Mouse (Mus musculus) embryonic facial prominence, embryonic 13.5 days (tissue): ENCODE measurements around the gene Olfr19. TPM values are rescaled to one million over a fixed set of nuclear protein-coding genes. Genes with fewer than 3 reads are reported as not detected.
"Not testable (repeated sequence)": the region's sequence is repeated elsewhere in the genome, so short reads cannot be mapped to it uniquely, and the experiment has no call there.

Experiments used
- ATAC-seq: fragments of 200-750 bp; cut with Nextera tagmentation; 2 replicates; pipeline ENCODE4 v1.8.0; 2017; ENCODE audit warnings: low read depth; ENCODE audit not compliant: insufficient number of reproducible peaks, insufficient read depth, low FRiP score, low TSS enrichment
- H3K27ac ChIP-seq: fragments of 300-500 bp; sonication (generic); 2 replicates; pipeline ENCODE4 v1.5.1; 2015; ENCODE audit warnings: moderate library complexity, mild to moderate bottlenecking, inconsistent platforms
- H3K27me3 ChIP-seq: fragments of 300-500 bp; sonication (generic); 2 replicates; pipeline ENCODE4 v1.6.1; 2015; ENCODE audit warnings: mild to moderate bottlenecking, inconsistent platforms
- H3K36me3 ChIP-seq: fragments of 300-500 bp; sonication (generic); 2 replicates; pipeline ENCODE4 v1.6.1; 2015; ENCODE audit warnings: mild to moderate bottlenecking, inconsistent platforms
- H3K4me1 ChIP-seq: fragments of 300-500 bp; sonication (generic); 2 replicates; pipeline ENCODE4 v1.6.1; 2015; ENCODE audit warnings: inconsistent platforms
- H3K4me2 ChIP-seq: fragments of 300-500 bp; sonication (generic); 2 replicates; pipeline ENCODE4 v1.6.1; 2015; ENCODE audit warnings: moderate library complexity, mild to moderate bottlenecking, inconsistent platforms
- H3K4me3 ChIP-seq: fragments of 300-500 bp; sonication (generic); 2 replicates; pipeline ENCODE4 v1.5.1; 2015; ENCODE audit warnings: mild to moderate bottlenecking, inconsistent platforms
- H3K9ac ChIP-seq: fragments of 300-500 bp; sonication (generic); 2 replicates; pipeline ENCODE4 v1.6.1; 2015; ENCODE audit warnings: mild to moderate bottlenecking, inconsistent platforms
- H3K9me3 ChIP-seq: fragments of 300-500 bp; sonication (generic); 2 replicates; pipeline ENCODE4 v1.6.1; 2016; ENCODE audit warnings: inconsistent platforms
- WGBS: fragments of 180-500 bp; shearing (Covaris S2); methylation state at CpG from one replicate; pipeline ENCODE4 v1.1.7; 2015; ENCODE audit warnings: mixed read lengths; 5-methylcytosine and 5-hydroxymethylcytosine counted together
- polyA plus RNA-seq: library from polyadenylated mRNA; unstranded; fragments of >200 nt; fragmentation: Nextera tagmentation; extraction: Ambion mirVana; gene quantifications from 2 replicates; pipeline ENCODE4 v1.2.1, GENCODE M21; 2015

Olfr19 gene
- polyA plus RNA-seq, result 0.11 TPM in 1 of 2 replicates, not detected in the other

DNA sequence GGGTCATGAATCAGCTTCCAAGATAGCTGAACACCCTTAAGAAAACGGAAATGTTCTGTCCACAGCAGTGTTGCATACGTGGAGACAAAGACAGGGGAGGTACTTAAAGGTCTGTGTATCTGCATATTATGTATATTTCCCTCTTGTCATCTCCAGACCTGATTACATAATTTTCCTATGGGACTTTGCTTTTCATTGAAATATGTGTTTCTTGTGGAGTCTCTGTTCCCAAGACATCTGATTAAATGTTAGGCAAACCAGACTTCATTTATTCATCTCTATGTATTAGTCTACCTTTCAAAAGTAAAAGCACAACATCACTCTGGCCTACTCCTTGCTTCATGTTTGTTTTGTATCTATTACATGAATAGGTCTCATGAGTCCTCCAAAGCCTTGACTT is at the start of gene Olfr19:
Gene Olfr19, minus strand, starts transcription at position 101 of the 400 bp plus-strand sequence.
- Histone ChIP-seq H3K36me3 (no peaks in the 10 kb centered on the region), H3K4me2 (no peak within 1 kb of the TSS), H3K9me3 (no peaks in the 10 kb centered on the region), H3K4me1 (no peaks in the 10 kb centered on the region), H3K4me3 (no peak within 1 kb of the TSS), H3K9ac (no peak within 1 kb of the TSS), H3K27ac (no peak within 1 kb of the TSS), H3K27me3 (no peaks in the 10 kb centered on the region)
- ATAC-seq, result no peak
- 76% methylated on average over 2 of the region's 2 CpGs for WGBS

DNA sequence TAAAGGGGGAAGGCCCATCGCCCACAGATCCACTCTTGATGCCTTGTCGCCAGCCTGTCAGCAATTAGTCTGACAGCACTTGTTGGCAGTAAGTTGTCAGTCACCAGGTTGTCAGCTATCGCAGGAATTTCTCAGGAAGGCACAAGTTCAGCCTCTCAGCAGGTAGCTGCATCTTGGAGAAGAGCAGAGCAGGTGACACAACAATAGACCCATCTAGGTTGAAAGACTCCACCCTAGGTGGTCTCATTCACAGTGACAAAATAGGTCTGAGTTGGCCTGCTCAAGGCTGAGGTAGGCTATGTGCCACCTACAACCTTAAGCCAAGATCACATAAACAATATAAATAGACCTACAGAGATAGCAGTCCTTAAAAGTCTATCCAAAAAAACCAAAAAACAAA is 8.8 kb upstream of the Olfr19 start:
- H3K4me1 ChIP-seq, result no peaks in the 10 kb centered on the region
- H3K4me3 ChIP-seq, result no peak overlapping the region
- H3K36me3 ChIP-seq, result no peaks in the 10 kb centered on the region
- no peak overlapping the region for H3K27ac ChIP-seq
- no peak overlapping the region for H3K9ac ChIP-seq
- no peak for ATAC-seq
- no peaks in the 10 kb centered on the region for H3K9me3 ChIP-seq
- 61% methylated on average over 3 of the region's 3 CpGs for WGBS
- H3K27me3 ChIP-seq, result no peaks in the 10 kb centered on the region
- H3K4me2 ChIP-seq, result no peak overlapping the region

GRCm38 (mm10) chr16:16684053-16684452 is 7.8 kb upstream of the Olfr19 start:
- no peaks in the 10 kb centered on the region for H3K9me3 ChIP-seq
- no peak for ATAC-seq
- no peak overlapping the region for H3K4me3 ChIP-seq
- 72% methylated on average over 2 of the region's 2 CpGs for whole genome bisulfite sequencing
- no peaks in the 10 kb centered on the region for H3K27me3 ChIP-seq
- no peaks in the 10 kb centered on the region for H3K4me1 ChIP-seq
- no peak overlapping the region for H3K9ac ChIP-seq
- H3K36me3 ChIP-seq, result no peaks in the 10 kb centered on the region
- no peak overlapping the region for H3K4me2 ChIP-seq
- H3K27ac ChIP-seq, result no peak overlapping the region

DNA sequence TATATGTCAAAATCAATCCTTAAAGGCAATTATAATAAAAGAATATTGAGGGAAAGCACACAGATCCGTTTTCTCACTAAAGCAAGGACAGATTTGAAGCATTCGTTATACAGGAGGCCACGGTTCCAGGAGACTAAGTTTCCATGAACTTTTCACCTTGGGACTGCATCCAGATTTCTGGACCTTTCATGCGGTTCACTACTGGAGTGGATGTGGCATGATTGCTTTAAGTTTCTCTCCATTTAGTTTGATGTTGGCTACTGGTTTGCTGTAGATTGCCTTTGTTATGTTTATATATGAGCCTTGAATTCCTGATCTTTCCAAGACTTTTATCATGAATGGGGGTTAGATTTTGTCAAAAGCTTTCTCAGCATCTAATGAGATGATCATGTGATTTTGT is 11.2 kb downstream of the Olfr19 start:
- no peaks in the 10 kb centered on the region for H3K4me1 ChIP-seq
- no peak overlapping the region for H3K4me3 ChIP-seq
- no peak for ATAC-seq
- H3K27ac ChIP-seq, result no peak overlapping the region
- no peak overlapping the region for H3K9ac ChIP-seq
- H3K9me3 ChIP-seq, result 0 out of 2 replicates have a peak, but pooled peaks cover 4% of the 10 kb centered on the region
- WGBS, result 73% methylated on average over 4 of the region's 4 CpGs
- H3K36me3 ChIP-seq, result no peaks in the 10 kb centered on the region
- H3K4me2 ChIP-seq, result no peak overlapping the region
- no peaks in the 10 kb centered on the region for H3K27me3 ChIP-seq

GRCm38 (mm10) chr16:16664516-16664915 is 11.7 kb downstream of the Olfr19 start:
- not testable (repeated sequence) for H3K27me3 ChIP-seq, H3K4me2 ChIP-seq, H3K9me3 ChIP-seq, H3K27ac ChIP-seq, H3K4me1 ChIP-seq, ATAC-seq, H3K9ac ChIP-seq, H3K36me3 ChIP-seq, H3K4me3 ChIP-seq

DNA sequence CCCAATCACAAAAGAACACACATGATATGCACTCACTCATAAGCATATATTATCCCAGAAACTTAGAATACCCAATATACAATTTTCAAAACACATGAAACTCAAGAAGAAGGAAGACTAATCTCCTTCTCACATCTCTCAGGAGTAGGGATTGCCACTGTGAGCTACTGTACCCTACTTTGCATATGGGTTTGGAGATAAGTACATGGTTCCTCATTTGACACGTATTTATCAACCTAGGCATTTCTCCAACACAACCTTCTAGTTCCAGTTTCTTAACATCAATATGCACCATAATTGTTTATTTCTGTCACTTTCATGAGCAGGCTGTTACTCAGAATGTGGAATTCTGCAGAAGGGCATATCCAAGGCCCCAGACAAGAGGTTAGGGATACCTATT is 31.1 kb downstream of the Olfr19 start:
- ATAC-seq, result no peak

DNA sequence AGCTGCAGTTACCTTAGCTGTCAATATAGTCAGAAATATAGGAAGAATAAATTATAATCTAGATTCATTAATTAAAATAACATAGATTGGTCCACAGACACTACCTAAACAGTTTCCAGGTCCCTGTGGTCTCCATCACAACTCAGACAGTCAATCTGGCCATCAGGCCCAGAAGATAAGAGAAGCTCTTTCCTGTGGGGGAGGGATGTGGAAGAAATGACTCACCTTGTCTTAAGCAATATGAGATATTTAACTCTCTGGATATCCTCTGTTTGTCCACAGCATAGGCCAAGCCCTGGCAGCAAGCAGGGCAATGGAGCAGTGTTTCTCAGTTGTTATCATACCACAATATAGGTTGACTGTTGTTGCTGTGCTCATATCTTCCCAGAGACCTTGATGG is 42.5 kb downstream of the Olfr19 start:
- H3K9ac ChIP-seq, result no peak overlapping the region
- no peak overlapping the region for H3K4me2 ChIP-seq
- H3K36me3 ChIP-seq, result no peaks in the 10 kb centered on the region
- H3K4me3 ChIP-seq, result no peak overlapping the region
- H3K27ac ChIP-seq, result no peak overlapping the region
- no peak for ATAC-seq
- no peaks in the 10 kb centered on the region for H3K4me1 ChIP-seq
- H3K9me3 ChIP-seq, result peaks cover 10% of the 10 kb centered on the region; the same call in 1 of the 2 replicates
- H3K27me3 ChIP-seq, result no peaks in the 10 kb centered on the region

More for the DNA sequence above, 31.1 kb downstream of the Olfr19 start:
- H3K27me3 ChIP-seq, result no peaks in the 10 kb centered on the region
- no peaks in the 10 kb centered on the region for H3K9me3 ChIP-seq
- no peak overlapping the region for H3K4me3 ChIP-seq
- H3K9ac ChIP-seq, result no peak overlapping the region
- no peak overlapping the region for H3K4me2 ChIP-seq
- 76% methylated on average over 1 of the region's 1 CpGs for WGBS
- no peak overlapping the region for H3K27ac ChIP-seq
- H3K4me1 ChIP-seq, result no peaks in the 10 kb centered on the region
- H3K36me3 ChIP-seq, result no peaks in the 10 kb centered on the region

Other genes starting within 250 kb of the Olfr19 start
- gene Fgd4, start 75.9 kb downstream of the Olfr19 start, polyA plus RNA-seq, result 4.6 and 5.1 TPM in 2 replicates
- 0.60 and 0.74 TPM in 2 replicates for gene Spag6l, start 153.1 kb upstream of the Olfr19 start, polyA plus RNA-seq
- not detected in 2 replicates for gene Igll1, start 187.6 kb upstream of the Olfr19 start, polyA plus RNA-seq
- gene Top3b, start 194.3 kb upstream of the Olfr19 start, polyA plus RNA-seq, result 73.7 and 77.6 TPM in 2 replicates
- gene Vpreb1, start 194.4 kb upstream of the Olfr19 start, polyA plus RNA-seq, result 3.4 and 4.1 TPM in 2 replicates
- gene Ppm1f, start 220.1 kb upstream of the Olfr19 start, polyA plus RNA-seq, result 27.7 and 29.3 TPM in 2 replicates